Mouse (Mus musculus): Measurements from ENCODE around the gene Ipo13. TPM values are rescaled to one million over a fixed set of nuclear protein-coding genes. Genes with fewer than 3 reads are reported as not detected.

Gene Ipo13
- polyA plus RNA-seq, 1 experiment from 2014 or later, result 67.3 TPM

DNA sequence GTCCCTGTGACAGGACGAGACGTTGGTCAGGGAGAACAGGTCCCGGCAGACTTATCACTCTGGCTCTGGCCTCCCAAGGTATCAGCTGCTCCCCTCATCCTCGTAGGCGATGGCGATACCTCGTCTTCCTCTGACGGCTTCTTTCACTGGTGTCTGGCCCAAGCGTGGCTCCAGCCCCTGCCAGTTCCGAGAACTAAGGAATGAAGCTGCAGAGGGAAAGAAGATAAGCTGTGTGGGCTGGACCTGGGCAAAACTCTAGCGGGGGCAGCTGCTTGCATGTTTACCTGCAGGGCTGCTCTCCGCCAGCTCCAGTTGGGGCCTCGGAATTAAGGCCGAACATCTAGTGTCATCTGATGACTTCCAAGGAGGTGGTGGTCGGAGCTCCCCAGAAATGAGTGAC, 25.3 kb downstream of the Ipo13 start:
- no peak overlapping the region for H3K4me3 ChIP-seq
- no peaks in the 10 kb centered on the region for H3K9me3 ChIP-seq
- 95% methylated on average over 15 of the region's 15 CpGs for WGBS

GRCm38 (mm10) chr4:117887920-117888319, 26.9 kb downstream of the Ipo13 start:
- Histone ChIP-seq H3K9me3 (no peaks in the 10 kb centered on the region), H3K4me3 (peak overlapping the region; percentile 69; the same call in 1 of the 2 replicates), H3K4me1 (peaks cover 57% of the 10 kb centered on the region), H3K27me3 (ENCODE audit: poor library complexity, severe bottlenecking) (no peaks in the 10 kb centered on the region), H3K36me3 (replicated peaks) (peaks cover 46% of the 10 kb centered on the region), H3K27ac (no peak overlapping the region)
- 80% methylated on average over 2 of the region's 2 CpGs for WGBS
- DNase-seq (ENCODE audit: extremely low spot score, low spot score), result no peak

More for the DNA sequence above, 25.3 kb downstream of the Ipo13 start:
- Histone ChIP-seq H3K36me3 (replicated peaks) (peaks cover 50% of the 10 kb centered on the region), H3K4me1 (peaks cover 45% of the 10 kb centered on the region), H3K27me3 (ENCODE audit: poor library complexity, severe bottlenecking) (no peaks in the 10 kb centered on the region), H3K27ac (no peak overlapping the region)
- no peak for DNase-seq (ENCODE audit: extremely low spot score, low spot score)

- H3K4me3 ChIP-seq, result peak within 1 kb of the TSS; percentile 69
- no peaks in the 10 kb centered on the region for H3K9me3 ChIP-seq
- H3K27me3 ChIP-seq (ENCODE audit: poor library complexity, severe bottlenecking), result no peaks in the 10 kb centered on the region
- WGBS, result under 1% methylated on average over 37 of the region's 37 CpGs
- H3K4me1 ChIP-seq, result peaks cover 61% of the 10 kb centered on the region
- H3K36me3 ChIP-seq (replicated peaks), result peaks cover 46% of the 10 kb centered on the region
- peak; percentile 94 for DNase-seq (ENCODE audit: extremely low spot score, low spot score)
- peak within 1 kb of the TSS; percentile 83 for H3K27ac ChIP-seq
Observed at GRCm38 (mm10) chr4:117887133-117887532, 27.7 kb downstream of the Ipo13 start, which contains the start of gene Atp6v0b. Atp6v0b (minus strand) TSS chr4:117887333.

DNA sequence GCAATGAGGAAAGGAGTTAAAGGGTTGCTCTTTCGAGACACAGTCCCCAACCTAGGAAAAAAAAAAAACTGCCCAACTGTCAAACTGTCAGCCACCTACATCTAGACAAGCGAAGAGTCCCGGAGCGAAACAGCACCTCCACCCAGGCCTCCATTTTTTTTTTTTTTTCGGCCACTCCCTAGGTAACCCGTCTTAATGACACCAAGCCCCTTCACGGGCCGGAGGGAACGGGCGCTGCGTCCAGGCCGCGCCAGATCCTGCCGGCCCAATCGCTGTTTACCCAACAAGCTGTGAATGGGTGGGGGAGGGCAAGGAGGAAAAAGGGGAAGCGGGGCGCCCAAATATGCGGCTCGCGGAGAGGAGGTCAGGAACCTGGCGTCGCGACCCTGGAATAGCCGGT, 28.2 kb downstream of the Ipo13 start:
- Histone ChIP-seq H3K36me3 (replicated peaks) (peaks cover 46% of the 10 kb centered on the region), H3K27me3 (ENCODE audit: poor library complexity, severe bottlenecking) (no peaks in the 10 kb centered on the region), H3K9me3 (no peaks in the 10 kb centered on the region), H3K4me1 (peaks cover 63% of the 10 kb centered on the region), H3K4me3 (peak overlapping the region; percentile 69), H3K27ac (peak overlapping the region; percentile 83)
- 4% methylated on average over 24 of the region's 24 CpGs for WGBS
- DNase-seq (ENCODE audit: extremely low spot score, low spot score), result no peak

DNA sequence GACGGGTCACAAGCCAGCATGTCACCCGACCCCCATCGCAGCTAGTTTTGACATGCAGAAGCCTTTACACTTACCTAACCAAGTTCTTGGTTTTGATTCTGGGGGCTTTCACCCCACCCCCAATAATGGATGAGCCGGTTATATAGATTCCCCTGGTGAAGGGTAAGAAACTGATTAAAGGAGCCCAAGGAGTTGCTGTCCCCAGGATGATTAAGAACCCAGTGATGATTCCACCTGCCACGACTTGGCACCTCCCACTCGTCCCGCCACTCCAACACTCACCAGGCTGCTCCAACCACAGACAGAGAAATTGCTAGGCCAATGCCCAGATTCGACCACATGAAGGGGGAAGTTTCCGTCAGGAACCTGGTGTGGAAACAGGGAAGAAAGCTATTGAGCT, 28.8 kb downstream of the Ipo13 start:
- peaks cover 64% of the 10 kb centered on the region for H3K4me1 ChIP-seq

DNA sequence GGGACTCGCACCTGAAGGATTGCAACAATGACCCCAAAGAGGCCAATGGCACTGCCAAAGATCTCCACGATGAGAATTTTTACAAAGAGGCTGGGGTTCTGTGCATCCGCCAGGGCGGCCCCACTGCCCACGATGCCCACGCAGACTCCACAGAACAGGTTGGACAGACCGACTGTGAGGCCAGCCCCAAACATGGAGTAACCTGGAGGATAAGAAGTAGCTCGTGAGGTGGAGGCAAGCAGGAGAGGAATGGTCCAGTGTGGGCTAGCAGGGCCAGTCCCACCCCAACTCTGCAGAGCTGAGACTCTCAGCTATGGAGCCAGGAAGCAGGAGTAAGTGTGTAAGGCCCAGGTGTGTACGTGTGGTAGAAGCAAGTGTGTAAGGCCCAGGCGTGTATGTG, 29.7 kb downstream of the Ipo13 start:
- no peaks in the 10 kb centered on the region for H3K27me3 ChIP-seq (ENCODE audit: poor library complexity, severe bottlenecking)
- 96% methylated on average over 10 of the region's 10 CpGs for WGBS
- no peaks in the 10 kb centered on the region for H3K9me3 ChIP-seq
- peaks cover 54% of the 10 kb centered on the region for H3K36me3 ChIP-seq (replicated peaks)
- peaks cover 64% of the 10 kb centered on the region for H3K4me1 ChIP-seq
- H3K27ac ChIP-seq, result no peak overlapping the region
- no peak for DNase-seq (ENCODE audit: extremely low spot score, low spot score)
- no peak overlapping the region for H3K4me3 ChIP-seq

More for the DNA sequence above, 28.8 kb downstream of the Ipo13 start:
- no peaks in the 10 kb centered on the region for H3K27me3 ChIP-seq (ENCODE audit: poor library complexity, severe bottlenecking)
- no peak overlapping the region for H3K27ac ChIP-seq
- DNase-seq (ENCODE audit: extremely low spot score, low spot score), result no peak
- no peaks in the 10 kb centered on the region for H3K9me3 ChIP-seq
- WGBS, result 84% methylated on average over 9 of the region's 9 CpGs
- H3K36me3 ChIP-seq (replicated peaks), result peaks cover 53% of the 10 kb centered on the region
- H3K4me3 ChIP-seq, result peak overlapping the region; percentile 69

- no peak for DNase-seq (ENCODE audit: extremely low spot score, low spot score)
- Histone ChIP-seq H3K9me3 (no peaks in the 10 kb centered on the region), H3K36me3 (replicated peaks) (peaks cover 54% of the 10 kb centered on the region), H3K27me3 (ENCODE audit: poor library complexity, severe bottlenecking) (no peaks in the 10 kb centered on the region), H3K27ac (no peak overlapping the region), H3K4me3 (peak overlapping the region; percentile 92), H3K4me1 (peaks cover 69% of the 10 kb centered on the region)
- WGBS, result 100% methylated on average over 1 of the region's 1 CpGs
Observed at GRCm38 (mm10) chr4:117884146-117884545, 30.7 kb downstream of the Ipo13 start.

DNA sequence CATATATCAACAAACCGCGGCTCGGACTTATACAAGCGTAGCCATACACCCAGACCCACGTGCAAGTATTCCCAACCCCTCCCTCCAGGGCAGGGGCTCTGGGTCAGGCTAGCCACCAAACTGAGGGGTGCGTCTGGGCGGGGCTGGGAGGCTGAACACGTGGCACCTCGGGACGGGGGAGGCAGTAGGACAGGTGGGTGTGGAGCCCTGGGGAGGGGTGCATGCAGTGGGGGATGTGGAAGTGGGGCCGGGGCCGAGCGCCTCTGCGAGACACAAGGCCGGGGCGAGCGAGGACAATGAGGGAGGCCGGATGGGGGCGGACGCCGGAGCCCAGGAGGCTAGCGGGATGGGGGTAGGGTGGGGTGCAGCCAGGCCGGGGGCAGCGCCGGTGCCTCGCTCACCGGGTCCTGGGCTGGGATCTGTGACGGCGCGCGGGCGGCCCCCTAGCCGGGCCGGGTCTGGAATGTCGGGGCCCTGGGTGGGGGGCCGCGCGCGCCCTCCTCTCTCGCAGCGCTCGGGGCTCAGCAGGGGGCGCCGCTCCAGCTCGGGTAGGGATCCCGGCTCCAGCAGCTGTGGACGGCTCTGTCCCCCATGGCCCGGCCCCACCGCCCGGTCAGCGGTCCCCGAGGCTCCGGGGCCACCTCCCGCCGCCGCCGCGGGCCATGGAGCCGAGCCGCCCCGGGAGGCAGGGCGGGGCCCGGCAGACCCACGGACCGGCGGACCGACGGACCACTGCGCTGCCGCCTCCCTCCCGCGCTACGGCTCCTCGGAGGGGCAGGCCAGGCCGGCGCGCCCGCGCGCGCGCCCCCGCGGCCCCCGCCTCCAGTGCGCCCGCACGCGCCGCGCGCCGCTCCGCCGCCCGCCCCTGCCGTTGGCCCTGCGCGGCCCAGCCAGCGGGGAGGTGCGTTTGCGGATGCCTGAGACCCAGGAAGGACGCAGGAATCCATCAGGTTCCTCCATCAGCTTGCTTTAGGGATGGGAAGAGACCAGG, 31.8 kb downstream of the Ipo13 start, which contains the start of gene B4galt2:
Gene B4galt2 (minus strand): TSS at position 787 of the 991 bp plus-strand sequence.
- Histone ChIP-seq H3K27me3 (ENCODE audit: poor library complexity, severe bottlenecking) (no peaks in the 10 kb centered on the region), H3K9me3 (no peaks in the 10 kb centered on the region), H3K4me1 (peaks cover 69% of the 10 kb centered on the region), H3K27ac (peak within 1 kb of the TSS; percentile 96), H3K36me3 (replicated peaks) (peaks cover 58% of the 10 kb centered on the region), H3K4me3 (peak within 1 kb of the TSS; percentile 92)
- WGBS, result 1% methylated on average over 97 of the region's 103 CpGs
- peak; percentile 68 for DNase-seq (ENCODE audit: extremely low spot score, low spot score)

DNA sequence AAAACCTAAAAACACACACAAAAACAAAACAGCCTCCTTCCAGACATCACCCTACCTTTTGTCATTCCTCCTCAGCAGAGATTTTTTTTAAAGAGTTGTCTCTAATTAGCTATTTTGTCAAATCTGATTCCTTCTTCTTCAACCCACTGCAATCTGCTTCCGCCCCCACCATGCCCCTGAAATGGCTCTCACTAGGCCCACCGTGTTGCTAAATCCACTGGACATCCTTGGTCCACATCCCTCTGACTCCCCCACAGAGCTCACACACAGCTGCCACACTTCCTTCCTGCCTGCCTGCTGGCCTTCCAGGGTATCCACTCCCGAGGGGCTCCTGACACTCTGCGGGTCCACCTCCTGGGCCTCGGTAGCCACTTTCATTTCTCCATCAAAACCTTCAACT, 36.1 kb downstream of the Ipo13 start:
- Histone ChIP-seq H3K27me3 (ENCODE audit: poor library complexity, severe bottlenecking) (no peaks in the 10 kb centered on the region), H3K27ac (no peak overlapping the region), H3K9me3 (no peaks in the 10 kb centered on the region), H3K36me3 (replicated peaks) (peaks cover 76% of the 10 kb centered on the region), H3K4me1 (peaks cover 35% of the 10 kb centered on the region), H3K4me3 (no peak overlapping the region)
- no peak for DNase-seq (ENCODE audit: extremely low spot score, low spot score)
- 87% methylated on average over 5 of the region's 5 CpGs for WGBS

DNA sequence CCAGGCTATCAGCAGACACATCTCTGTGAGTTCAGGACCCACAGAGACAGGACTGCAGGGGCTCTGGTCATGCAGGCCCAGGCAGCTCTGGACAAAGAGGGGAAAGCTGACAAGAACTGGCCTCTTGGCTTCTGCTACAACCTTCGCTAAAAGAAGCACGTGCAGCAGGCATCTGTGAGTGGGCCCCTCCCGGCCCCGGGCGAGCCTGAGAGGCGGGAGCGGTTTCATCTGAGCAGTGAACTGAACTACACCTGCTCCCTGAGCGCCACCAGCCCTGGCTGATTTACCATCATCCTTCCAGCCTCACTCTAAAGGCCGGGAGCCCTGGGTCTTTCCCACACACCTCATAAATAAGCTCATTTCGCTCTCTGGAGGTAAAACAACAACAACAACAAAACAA, 36.5 kb downstream of the Ipo13 start:
- H3K4me1 ChIP-seq, result peaks cover 33% of the 10 kb centered on the region
- H3K36me3 ChIP-seq (replicated peaks), result peaks cover 80% of the 10 kb centered on the region
- H3K27ac ChIP-seq, result no peak overlapping the region
- H3K9me3 ChIP-seq, result no peaks in the 10 kb centered on the region
- no peak for DNase-seq (ENCODE audit: extremely low spot score, low spot score)
- no peaks in the 10 kb centered on the region for H3K27me3 ChIP-seq (ENCODE audit: poor library complexity, severe bottlenecking)
- 82% methylated on average over 10 of the region's 10 CpGs for WGBS
- no peak overlapping the region for H3K4me3 ChIP-seq

DNA sequence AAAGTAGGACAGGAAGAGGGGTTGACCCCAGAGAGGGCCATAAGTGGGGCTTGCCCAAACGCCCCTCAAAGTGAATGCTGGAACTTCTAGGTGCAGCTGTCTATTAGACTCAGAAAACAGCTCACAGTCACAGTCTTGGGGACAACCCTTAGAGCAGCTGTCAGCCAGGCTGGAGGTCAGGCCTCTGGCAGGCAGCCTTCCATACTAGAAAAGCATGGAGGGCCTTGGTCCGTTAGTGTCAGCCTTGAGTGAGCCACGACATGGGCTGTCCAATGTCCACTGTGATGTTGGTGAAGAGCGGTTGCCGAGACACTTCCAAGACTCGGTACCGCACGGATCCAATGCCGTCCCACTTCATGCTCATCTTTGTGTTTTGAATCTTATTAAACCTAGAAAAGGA, 41.2 kb downstream of the Ipo13 start:
- no peak overlapping the region for H3K4me3 ChIP-seq
- 0 out of 2 replicates have a peak, but pooled peaks cover 3% of the 10 kb centered on the region for H3K27me3 ChIP-seq (ENCODE audit: poor library complexity, severe bottlenecking)
- DNase-seq (ENCODE audit: extremely low spot score, low spot score), result no peak
- no peaks in the 10 kb centered on the region for H3K9me3 ChIP-seq
- H3K36me3 ChIP-seq (replicated peaks), result peaks cover 57% of the 10 kb centered on the region
- peaks cover 38% of the 10 kb centered on the region for H3K4me1 ChIP-seq
- H3K27ac ChIP-seq, result no peak overlapping the region
- WGBS, result 93% methylated on average over 9 of the region's 9 CpGs

GRCm38 (mm10) chr4:117872471-117872886, 42.3 kb downstream of the Ipo13 start, which contains the start of gene Ccdc24:
Ccdc24 (minus strand) TSS chr4:117872557.
- Histone ChIP-seq H3K4me1 (peaks cover 47% of the 10 kb centered on the region), H3K4me3 (peak within 1 kb of the TSS; percentile 34), H3K27me3 (ENCODE audit: poor library complexity, severe bottlenecking) (peaks cover 12% of the 10 kb centered on the region; the same call in 1 of the 2 replicates), H3K27ac (peak within 1 kb of the TSS; percentile 36), H3K9me3 (no peaks in the 10 kb centered on the region), H3K36me3 (replicated peaks) (peaks cover 48% of the 10 kb centered on the region)
- WGBS, result 10% methylated on average over 14 of the region's 14 CpGs
- DNase-seq (ENCODE audit: extremely low spot score, low spot score), result peak; percentile 42

DNA sequence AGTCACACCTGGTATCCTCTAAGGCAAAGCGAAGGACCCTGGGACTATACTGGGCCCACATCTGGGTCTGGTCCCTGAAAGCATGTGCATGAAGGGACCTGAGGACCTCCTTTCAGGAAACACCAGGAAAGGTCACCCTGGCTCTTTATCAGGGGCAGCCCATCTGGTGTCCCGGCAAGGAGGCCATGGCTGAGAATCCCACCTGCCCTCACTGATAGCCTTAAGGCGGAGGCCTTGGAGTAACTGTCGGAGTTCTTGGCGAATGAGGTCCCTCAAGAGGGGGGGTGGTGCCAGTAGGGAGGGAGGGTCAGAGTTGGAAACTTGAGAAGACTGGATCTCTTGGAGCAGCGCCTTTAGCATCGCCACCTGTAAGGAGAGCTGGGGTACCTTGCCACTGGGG, 43.0 kb downstream of the Ipo13 start:
- 57% methylated on average over 7 of the region's 7 CpGs for WGBS
- H3K9me3 ChIP-seq, result no peaks in the 10 kb centered on the region
- H3K36me3 ChIP-seq (replicated peaks), result peaks cover 41% of the 10 kb centered on the region
- DNase-seq (ENCODE audit: extremely low spot score, low spot score), result no peak
- H3K27me3 ChIP-seq (ENCODE audit: poor library complexity, severe bottlenecking), result peaks cover 19% of the 10 kb centered on the region
- peaks cover 50% of the 10 kb centered on the region for H3K4me1 ChIP-seq
- H3K27ac ChIP-seq, result no peak overlapping the region
- H3K4me3 ChIP-seq, result peak overlapping the region; percentile 34; the same call in 1 of the 2 replicates

Measured in forebrain, embryonic 10.5 days (tissue).